16 mouse cellular contexts compared by ENCODE assay signal in genomic region chr5:97184512-97184911, GRCm38 (mm10).
"Had no signal": no experiment of that assay in that cellular context is flagged by ENCODE, and none has a peak within 500 bp of the region (broad histone marks: within the 10 kb centered on the region; RNA-seq: fewer than 3 reads in every experiment).

No protein-coding gene starts in this region.

- DNase-seq: heart, postnatal 10 days; heart, postnatal 14 days; heart, postnatal 36 days; heart, postnatal 4 days; kidney, adult 11 months; kidney, adult 18-20 months; kidney, adult 2 months; kidney, adult 8-10 months; kidney, adult 9 months; kidney, postnatal 10 days; kidney, postnatal 14 days; kidney, postnatal 25 days; kidney, postnatal 36 days; kidney, postnatal 4 days; layer of hippocampus, adult 9-11 months; layer of hippocampus, postnatal 36 days had no signal
